Mouse (Mus musculus) lung, postnatal 0 days (tissue): Measurements from ENCODE around the gene Plpp3.

Experiments
- CTCF ChIP-seq: IDR thresholded peaks from 2 replicates; pipeline ENCODE4 v1.5.1; 2016; ENCODE audit warnings: antibody characterized with exemption, mild to moderate bottlenecking
- EP300 ChIP-seq: IDR thresholded peaks from 2 replicates; pipeline ENCODE4 v1.6.1; 2016; ENCODE audit warnings: antibody characterized with exemption, mild to moderate bottlenecking, control low read depth

DNA sequence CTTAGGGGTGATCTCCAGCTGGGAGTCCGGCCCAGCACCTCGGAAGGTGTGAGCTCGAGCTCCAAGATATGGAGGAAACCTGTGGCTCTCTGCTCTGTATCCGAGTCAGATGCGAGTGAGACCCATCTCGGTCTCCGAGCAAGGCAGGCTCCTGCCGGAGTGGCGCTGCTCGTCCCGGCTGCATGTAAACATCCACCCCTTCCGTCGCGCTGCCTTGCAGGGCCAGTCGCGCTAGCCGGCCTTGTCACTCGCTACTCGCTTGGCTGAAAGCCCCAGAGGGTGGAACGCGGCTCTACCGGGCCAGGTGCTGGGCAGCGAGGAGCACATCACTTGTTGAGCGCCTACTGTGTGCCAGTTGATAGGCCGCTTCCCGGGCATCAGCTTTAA, 1.0 kb downstream of the Plpp3 start:
- TF ChIP-seq CTCF (peak; percentile 66), EP300 (no peak)
